Mouse (Mus musculus) c-Kit-negative CD71-positive TER-119-positive erythroid progenitor cells, embryonic 14.5 days (primary cell): Measurements from ENCODE around the gene Ptch2.
A peak's percentile ranks its signal among the peaks of the same experiment; 100 is the strongest.

Source experiments
- DNase-seq: peaks from one replicate; pipeline ENCODE4 v3.0.0-alpha.2; 2013; ENCODE audit warnings: low read depth, low spot score

Gene Ptch2

GRCm38 (mm10) chr4:117127991-117128686 is 32.3 kb downstream of the Ptch2 start:
- DNase-seq: no peak

GRCm38 (mm10) chr4:117130790-117131189 is 34.9 kb downstream of the Ptch2 start:
- DNase-seq: no peak

DNA sequence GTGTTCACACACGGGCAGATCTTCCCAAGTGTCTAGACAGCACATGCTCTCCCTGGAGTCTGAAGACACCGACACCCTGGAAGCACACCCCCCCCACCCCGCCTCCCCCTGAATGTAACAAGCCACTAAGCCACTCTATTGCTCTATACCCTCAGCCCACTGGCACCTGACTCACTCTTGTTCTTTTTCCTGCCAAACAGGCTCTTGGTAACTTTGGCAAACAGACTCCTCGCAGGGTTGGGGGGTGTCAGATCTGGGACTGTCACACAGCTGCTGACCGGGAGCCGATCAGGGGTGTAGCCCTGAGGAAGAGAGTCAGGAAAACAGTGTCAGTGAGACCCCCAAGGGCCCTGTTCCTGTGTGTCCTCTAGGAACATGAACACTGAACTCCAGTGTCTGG is 35.3 kb downstream of the Ptch2 start:
- DNase-seq: no peak

DNA sequence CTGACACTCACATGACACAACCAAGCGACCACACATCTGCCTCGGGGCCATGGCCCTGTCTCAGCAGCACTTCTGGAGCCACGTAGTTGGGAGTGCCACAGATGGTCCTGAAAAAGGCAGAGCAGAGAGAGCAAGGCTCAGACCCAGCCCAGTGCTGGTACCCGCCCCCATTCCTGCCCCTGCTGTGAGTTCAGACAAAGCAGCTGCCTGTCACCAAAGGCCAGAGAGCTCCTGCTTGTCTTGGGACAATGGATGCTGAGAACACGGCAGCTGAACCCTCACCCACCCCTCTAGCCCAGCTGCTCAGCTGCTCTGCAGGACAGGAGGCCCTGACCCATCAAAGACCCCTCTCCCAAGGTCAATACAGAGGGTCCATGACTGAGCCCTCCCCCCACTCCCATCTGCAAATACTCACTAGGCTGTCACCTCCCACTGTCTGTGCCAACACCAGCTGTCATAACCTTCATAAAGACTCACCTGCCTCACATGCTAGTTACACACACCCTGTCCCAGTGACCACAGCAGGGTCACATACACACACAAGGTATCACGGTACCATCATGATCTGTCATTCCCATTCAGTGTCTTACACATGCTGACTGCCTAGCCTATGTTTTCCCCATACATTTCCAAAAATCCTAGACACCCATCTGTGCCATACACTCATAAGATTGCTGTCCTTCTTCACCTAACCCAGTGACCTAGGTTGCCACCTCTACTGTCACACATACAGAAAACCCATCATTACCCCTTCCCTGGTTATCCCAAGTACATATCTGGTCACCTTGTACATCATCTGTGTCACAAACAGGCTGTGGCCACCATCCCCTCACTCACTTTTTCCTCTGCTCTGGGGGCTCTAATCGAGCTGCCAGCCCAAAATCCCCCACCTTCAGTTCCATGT is 36.3 kb downstream of the Ptch2 start:
- no peak for DNase-seq

- no peak for DNase-seq
Measured at GRCm38 (mm10) chr4:117132794-117133143, 36.9 kb downstream of the Ptch2 start.

DNA sequence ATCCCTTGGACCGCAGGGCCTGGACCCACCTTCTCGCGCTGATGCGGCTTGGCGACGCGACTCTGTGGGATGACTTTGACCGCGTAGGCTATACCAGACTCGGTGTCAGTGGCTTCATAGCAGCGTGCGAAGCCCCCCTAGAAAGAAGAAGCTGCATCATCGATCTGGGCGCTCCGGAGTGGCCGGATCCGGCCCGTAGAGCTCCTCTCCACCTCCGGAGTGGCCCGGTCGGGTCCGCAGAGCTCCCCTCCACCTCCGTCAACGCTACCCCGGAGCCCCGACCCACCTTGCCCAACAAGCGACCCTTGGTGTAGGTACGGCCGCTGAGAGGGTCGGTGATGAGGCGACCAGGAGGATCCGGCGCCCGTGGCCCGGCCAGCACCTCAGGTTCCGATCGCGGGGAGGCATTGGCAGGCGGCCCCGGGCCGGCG is 37.5 kb downstream of the Ptch2 start:
- no peak for DNase-seq

- peak; percentile 92 for DNase-seq
Measured at GRCm38 (mm10) chr4:117133817-117134600, 38.1 kb downstream of the Ptch2 start, which contains the start of gene Plk3. Gene Plk3, minus strand, starts transcription at chr4:117133963.

GRCm38 (mm10) chr4:117134601-117134995 is 38.7 kb downstream of the Ptch2 start:
- DNase-seq: no peak

GRCm38 (mm10) chr4:117136034-117136433 is 40.2 kb downstream of the Ptch2 start:
- DNase-seq: peak; percentile 41

DNA sequence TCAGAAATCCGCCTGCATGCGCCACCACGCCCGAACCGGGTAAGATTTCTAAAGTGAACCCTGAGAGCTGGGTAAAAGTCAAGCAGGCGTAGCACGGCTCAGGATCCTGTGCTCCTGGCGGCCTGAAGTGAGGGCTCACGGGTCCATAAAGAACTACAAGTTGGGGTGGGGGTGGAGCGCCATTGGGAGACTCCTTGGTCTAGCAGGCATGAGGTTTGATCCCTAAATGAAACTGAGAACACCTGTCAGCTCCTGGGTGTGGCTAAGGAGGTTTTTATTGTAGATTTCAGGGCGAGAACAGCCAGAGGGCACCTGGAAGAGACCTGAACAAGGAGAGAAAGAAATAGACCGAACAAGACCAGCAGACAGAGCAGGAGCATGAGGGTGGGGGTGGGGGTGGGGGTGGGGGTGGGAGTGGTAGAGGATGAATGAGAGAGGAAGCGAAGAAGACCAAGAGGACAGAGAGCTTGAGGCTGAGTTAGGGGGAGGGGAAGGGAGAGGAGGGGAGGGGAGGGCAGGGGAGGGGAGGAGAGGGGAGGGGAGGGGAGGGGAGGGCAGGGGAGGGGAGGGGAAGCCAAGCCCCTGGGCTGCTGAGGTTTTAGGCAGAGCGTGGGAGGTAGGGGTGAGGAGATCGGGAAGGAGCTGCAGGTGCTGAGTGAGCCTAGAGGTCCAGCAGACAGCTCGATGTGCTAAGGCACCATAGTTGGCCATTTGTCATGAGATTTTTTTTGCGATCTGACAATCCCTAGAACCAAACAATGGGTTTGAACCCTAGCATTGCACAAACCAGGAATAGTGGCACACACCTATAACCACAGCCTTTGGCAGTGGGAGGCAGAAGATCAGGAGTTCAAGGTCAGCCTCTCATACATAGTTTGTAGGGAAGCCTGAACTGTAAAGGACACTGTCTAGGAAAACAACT is 42.7 kb downstream of the Ptch2 start:
- no peak for DNase-seq

- DNase-seq: peak; percentile 41
Measured at GRCm38 (mm10) chr4:117139217-117139612, 43.3 kb downstream of the Ptch2 start.

GRCm38 (mm10) chr4:117140613-117141012 is 44.7 kb downstream of the Ptch2 start:
- no peak for DNase-seq

DNA sequence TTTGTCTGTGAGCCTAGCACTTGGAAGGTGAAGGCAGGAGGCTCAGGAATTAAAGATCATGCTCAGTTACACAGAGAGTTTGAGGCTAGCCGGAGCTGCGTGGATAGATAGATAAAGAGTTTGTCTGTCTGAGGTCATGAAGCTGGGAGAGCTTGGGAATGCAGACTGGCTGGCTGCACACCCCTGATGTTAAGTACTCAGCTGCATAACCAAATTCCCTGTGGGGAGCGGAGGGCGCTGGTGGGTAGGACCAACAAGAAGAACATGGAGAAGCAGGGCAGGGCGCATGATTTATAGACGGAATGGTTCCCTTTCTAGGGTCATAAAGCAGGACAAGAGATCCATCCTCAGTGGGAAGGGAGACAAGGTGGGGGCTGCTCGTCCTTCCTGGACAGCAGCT is 47.1 kb downstream of the Ptch2 start:
- DNase-seq: no peak

GRCm38 (mm10) chr4:117145248-117145647 is 49.4 kb downstream of the Ptch2 start:
- DNase-seq: no peak

DNA sequence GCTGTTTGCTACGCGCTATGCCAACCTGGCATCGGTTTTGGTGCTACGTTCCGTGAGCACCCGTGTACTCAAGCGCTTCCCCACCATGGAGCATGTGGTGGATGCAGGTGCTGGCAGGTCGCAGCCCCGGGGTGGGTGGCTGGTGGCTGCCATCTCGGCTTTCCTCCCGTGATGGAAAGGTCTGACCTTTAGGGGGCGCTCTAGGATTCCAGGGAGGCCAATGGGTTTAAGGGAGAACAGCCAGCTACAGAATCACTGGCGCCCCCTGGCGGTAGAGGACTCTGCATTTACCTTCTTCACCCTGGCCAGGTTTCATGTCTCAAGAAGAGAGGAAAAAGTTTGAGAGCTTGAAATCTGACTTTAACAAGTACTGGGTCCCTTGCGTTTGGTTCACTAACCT is 50.3 kb downstream of the Ptch2 start:
- peak; percentile 90 for DNase-seq

DNA sequence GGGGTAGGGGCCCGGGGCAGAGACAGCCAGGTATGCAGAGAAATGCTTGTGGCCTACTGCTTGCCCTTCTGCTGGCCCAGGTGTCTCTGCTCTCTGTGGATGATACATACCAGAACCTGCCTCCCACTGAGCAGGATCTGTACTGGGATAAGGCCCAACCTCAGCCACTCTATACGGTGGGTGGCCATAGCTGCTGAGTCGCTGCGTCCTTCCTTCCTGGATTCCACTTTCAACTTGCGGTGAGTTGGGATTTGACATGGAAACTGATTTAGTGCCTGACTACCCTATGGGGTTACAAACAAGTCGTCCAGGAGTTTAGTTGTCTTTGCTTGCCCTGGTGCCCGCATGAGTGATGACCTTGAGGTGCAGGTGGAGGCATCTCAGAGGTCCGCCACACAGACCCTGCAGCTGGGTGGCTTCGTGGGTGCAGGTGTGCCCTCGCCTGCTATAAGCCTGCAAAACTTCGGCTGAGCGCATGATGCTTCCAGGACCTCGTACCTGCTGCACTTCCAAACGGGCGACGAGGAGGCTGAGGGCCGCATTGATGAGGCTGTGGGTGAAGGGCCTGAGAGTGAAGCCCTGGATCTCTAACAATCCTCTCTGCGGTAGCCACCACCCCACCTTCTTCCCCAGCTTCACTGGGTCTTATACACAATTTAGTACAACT is 52.3 kb downstream of the Ptch2 start:
- no peak for DNase-seq

GRCm38 (mm10) chr4:117148815-117149214 is 52.9 kb downstream of the Ptch2 start:
- DNase-seq: no peak

DNA sequence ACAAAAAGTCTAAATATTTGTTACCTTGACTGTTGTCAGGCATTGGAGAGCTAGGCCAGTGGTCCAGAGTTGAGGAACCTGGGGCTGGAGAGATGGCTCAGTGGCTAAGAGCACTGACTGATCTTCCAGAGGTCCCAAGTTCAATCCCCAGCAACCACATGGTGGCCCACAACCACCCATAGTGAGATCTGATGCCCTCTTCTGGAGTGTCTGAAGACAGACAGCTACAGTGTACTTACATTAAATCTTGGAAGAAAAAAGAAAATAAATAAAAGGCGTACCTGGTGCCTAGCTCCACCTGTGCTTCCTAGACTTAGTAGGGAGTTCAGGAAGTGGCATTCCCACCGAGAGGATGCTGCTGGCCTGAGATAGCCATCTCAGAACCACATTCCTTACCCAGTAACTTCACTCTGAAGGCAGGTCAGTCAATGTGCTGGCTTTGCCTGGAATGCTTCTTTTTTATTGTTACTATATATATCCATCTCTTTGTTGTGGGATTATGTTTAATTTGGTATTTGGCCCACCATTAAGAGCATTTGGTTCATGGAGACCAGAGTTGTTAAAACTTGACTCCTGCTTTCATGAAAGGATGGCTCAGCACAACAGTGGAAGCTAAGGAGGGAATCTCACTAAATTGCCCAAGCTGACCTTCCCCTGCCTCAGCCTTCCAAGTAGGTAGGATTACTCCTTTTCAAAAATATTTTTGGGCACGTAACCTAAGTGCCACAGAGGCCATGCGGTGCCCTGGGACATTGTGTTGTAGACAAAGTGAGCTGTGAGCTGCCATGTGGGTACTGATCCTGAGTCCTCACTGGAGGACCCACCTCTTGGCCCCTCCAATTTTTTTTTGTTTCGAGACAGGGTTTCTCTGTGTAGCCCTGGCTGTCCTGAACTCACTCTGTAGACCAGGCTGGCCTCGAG is 53.7 kb downstream of the Ptch2 start:
- DNase-seq: no peak

DNA sequence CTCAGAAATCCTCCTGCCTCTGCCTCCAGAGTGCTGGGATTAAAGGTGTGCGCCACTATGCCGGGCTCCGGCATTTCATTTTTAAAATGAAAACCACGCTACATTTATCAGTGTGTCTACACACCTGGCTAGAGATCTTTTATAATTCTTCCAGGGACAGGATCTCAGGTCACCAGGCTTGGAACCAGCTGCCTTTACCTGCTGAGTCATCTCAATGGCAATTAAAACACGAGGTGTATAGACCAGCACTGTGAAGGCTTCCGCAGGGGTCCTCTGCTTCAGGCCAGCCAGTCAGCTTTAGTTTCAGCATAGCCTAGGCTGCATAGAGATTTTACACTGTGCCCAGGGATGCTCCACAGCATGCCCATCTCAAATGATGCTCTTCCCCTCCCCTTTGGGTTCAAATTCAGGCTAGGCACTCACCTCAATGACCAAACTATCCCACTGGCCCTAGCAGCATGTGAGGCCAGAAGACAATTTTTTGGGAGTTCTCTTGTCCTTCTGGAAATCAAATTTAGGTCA is 54.4 kb downstream of the Ptch2 start:
- DNase-seq: no peak
